Mouse (Mus musculus) CH12.LX (cell line): Measurements from ENCODE around the gene Sytl1. TPM values are rescaled to one million over a fixed set of nuclear protein-coding genes. Genes with fewer than 3 reads are reported as not detected.
A peak's percentile ranks its signal among the peaks of the same experiment; 100 is the strongest.

Experiments used
- DNase-seq: peaks from one replicate; pipeline ENCODE4 v3.0.0-alpha.2; 2013; ENCODE audit errors: extremely low read depth
- H3K27ac ChIP-seq: 2 replicates; pipeline ENCODE4 v1.5.1; 2012; ENCODE audit warnings: low read depth, mild to moderate bottlenecking, control low read depth, moderate library complexity; ENCODE audit not compliant: insufficient read depth
- H3K27me3 ChIP-seq: replicated peaks from 2 replicates; pipeline ENCODE3; 2012; ENCODE audit warnings: inconsistent platforms
- H3K36me3 ChIP-seq, 2 experiments: replicated peaks in 1 of 2; 2 replicates each; pipeline versions ENCODE3 to v1.6.1; 2012; ENCODE audit warnings: inconsistent platforms in 1 of 2, low read length in 1 of 2, mild to moderate bottlenecking in 1 of 2, mixed read lengths in 1 of 2, moderate library complexity in 1 of 2; ENCODE audit not compliant: control insufficient read depth in 1 of 2, insufficient read depth in 1 of 2
- H3K4me1 ChIP-seq, 2 experiments: 2 replicates each; pipeline ENCODE4 v1.6.1; 2012; ENCODE audit warnings: inconsistent platforms in 1 of 2, moderate library complexity in 1 of 2; ENCODE audit not compliant: insufficient read depth in 2 of 2, control insufficient read depth in 1 of 2
- H3K4me2 ChIP-seq: 2 replicates; pipeline ENCODE4 v1.6.1; 2012; ENCODE audit warnings: low read depth, mild to moderate bottlenecking, control low read depth; ENCODE audit not compliant: poor library complexity, insufficient read depth, severe bottlenecking
- H3K4me3 ChIP-seq, 3 experiments: fragments of 150-350 bp in 1 of 3; sonication (generic) in 1 of 3; replicated peaks in 1 of 3; 2 replicates each; pipeline versions ENCODE3 to v1.5.1; 2011 to 2012; ENCODE audit warnings: low read depth in 2 of 3, low read length in 2 of 3, mild to moderate bottlenecking in 2 of 3, moderate library complexity in 2 of 3, control low read depth in 1 of 3, improper control_type of control experiment in 1 of 3, inconsistent platforms in 1 of 3, mixed read lengths in 1 of 3; ENCODE audit not compliant: poor library complexity in 1 of 3
- H3K79me2 ChIP-seq: replicated peaks from 2 replicates; pipeline ENCODE4 v1.6.1; 2012; ENCODE audit warnings: mild to moderate bottlenecking, moderate library complexity; ENCODE audit not compliant: control insufficient read depth, poor library complexity, insufficient read depth, severe bottlenecking; ENCODE audit errors: extremely low read depth
- H3K9ac ChIP-seq: 2 replicates; pipeline ENCODE4 v1.6.1; 2012; ENCODE audit warnings: low read depth, mild to moderate bottlenecking, control low read depth, moderate library complexity; ENCODE audit not compliant: insufficient read depth
- H3K9me3 ChIP-seq: replicated peaks from 2 replicates; pipeline ENCODE3; 2012; ENCODE audit warnings: low read length, inconsistent platforms, mixed read lengths
- CHD1 ChIP-seq: IDR thresholded peaks from 2 replicates; pipeline ENCODE4 v1.6.1; 2012; ENCODE audit warnings: low read depth, low read length, improper control_type of control experiment, inconsistent platforms
- E2F4 ChIP-seq: IDR thresholded peaks from 2 replicates; pipeline ENCODE4 v1.6.1; 2011; ENCODE audit warnings: low read depth, low read length, improper control_type of control experiment; ENCODE audit not compliant: insufficient replicate concordance
- ELF1 ChIP-seq: IDR thresholded peaks from 2 replicates; pipeline ENCODE4 v1.6.1; 2014; ENCODE audit warnings: low read depth, mild to moderate bottlenecking, inconsistent platforms, low read length, improper control_type of control experiment
- EP300 ChIP-seq: IDR thresholded peaks from 2 replicates; pipeline ENCODE4 v1.6.1; 2011; ENCODE audit warnings: low read length, improper control_type of control experiment
- ETS1 ChIP-seq: conservative IDR thresholded peaks from 2 replicates; pipeline ENCODE4 v1.6.1; 2012; ENCODE audit warnings: low read depth, mild to moderate bottlenecking, inconsistent platforms, low read length, improper control_type of control experiment, moderate library complexity
- GABPA ChIP-seq: IDR thresholded peaks from 2 replicates; pipeline ENCODE4 v1.6.1; 2012; ENCODE audit warnings: low read depth, low read length, improper control_type of control experiment, inconsistent platforms; ENCODE audit not compliant: insufficient replicate concordance
- HCFC1 ChIP-seq: IDR thresholded peaks from 2 replicates; pipeline ENCODE4 v1.6.1; 2012; ENCODE audit warnings: low read depth, mild to moderate bottlenecking, inconsistent platforms, low read length, improper control_type of control experiment
- JUN ChIP-seq: IDR thresholded peaks from 2 replicates; pipeline ENCODE4 v1.6.1; 2011; ENCODE audit warnings: low read depth, mild to moderate bottlenecking, low read length, improper control_type of control experiment, moderate library complexity; ENCODE audit not compliant: insufficient read depth
- MAFK ChIP-seq: IDR thresholded peaks from 2 replicates; pipeline ENCODE4 v1.6.1; 2011; ENCODE audit warnings: low read length, improper control_type of control experiment; ENCODE audit not compliant: insufficient replicate concordance
- MAX ChIP-seq: IDR thresholded peaks from 2 replicates; pipeline ENCODE4 v1.6.1; 2011; ENCODE audit warnings: low read length, improper control_type of control experiment
- MAZ ChIP-seq: IDR thresholded peaks from 2 replicates; pipeline ENCODE4 v1.6.1; 2012; ENCODE audit warnings: low read depth, mild to moderate bottlenecking, inconsistent platforms, low read length, improper control_type of control experiment, moderate library complexity
- MEF2A ChIP-seq: IDR thresholded peaks from 2 replicates; pipeline ENCODE4 v1.6.1; 2014; ENCODE audit warnings: low read depth, mild to moderate bottlenecking, inconsistent platforms, low read length, improper control_type of control experiment, borderline replicate concordance
- MYC ChIP-seq: IDR thresholded peaks from 2 replicates; pipeline ENCODE4 v1.6.1; 2011; ENCODE audit warnings: low read depth, mild to moderate bottlenecking, improper control_type of control experiment, low read length
- NELFE ChIP-seq: IDR thresholded peaks from 2 replicates; pipeline ENCODE4 v1.6.1; 2011; ENCODE audit warnings: low read depth, low read length, improper control_type of control experiment
- NRF1 ChIP-seq: IDR thresholded peaks from 2 replicates; pipeline ENCODE4 v1.6.1; 2014; ENCODE audit warnings: low read depth, mild to moderate bottlenecking, inconsistent platforms, low read length, improper control_type of control experiment, moderate library complexity
- PAX5 ChIP-seq: IDR thresholded peaks from 2 replicates; pipeline ENCODE4 v1.6.1; 2012; ENCODE audit warnings: low read length, inconsistent platforms, mixed read lengths
- POLR2AphosphoS2 ChIP-seq: IDR thresholded peaks from 2 replicates; pipeline ENCODE4 v1.6.1; 2011; ENCODE audit warnings: low read depth, low read length, improper control_type of control experiment
- RAD21 ChIP-seq: IDR thresholded peaks from 2 replicates; pipeline ENCODE4 v1.6.1; 2011; ENCODE audit warnings: low read depth, mild to moderate bottlenecking, low read length, improper control_type of control experiment, moderate library complexity
- SMC3 ChIP-seq: IDR thresholded peaks from 2 replicates; pipeline ENCODE4 v1.6.1; 2011; ENCODE audit warnings: low read depth, low read length, improper control_type of control experiment
- TCF12 ChIP-seq: IDR thresholded peaks from 2 replicates; pipeline ENCODE4 v1.6.1; 2014; ENCODE audit warnings: low read depth, mild to moderate bottlenecking, inconsistent platforms, low read length, improper control_type of control experiment
- USF1 ChIP-seq: IDR thresholded peaks from 2 replicates; pipeline ENCODE4 v1.6.1; 2014; ENCODE audit warnings: low read depth, mild to moderate bottlenecking, inconsistent platforms, low read length, improper control_type of control experiment
- USF2 ChIP-seq: conservative IDR thresholded peaks from 2 replicates; pipeline ENCODE4 v1.6.1; 2011; ENCODE audit warnings: low read depth, low read length, improper control_type of control experiment
- ZC3H11A ChIP-seq: IDR thresholded peaks from 2 replicates; pipeline ENCODE4 v1.6.1; 2012; ENCODE audit warnings: low read depth, mild to moderate bottlenecking, inconsistent platforms, low read length, improper control_type of control experiment
- ZMIZ1 ChIP-seq: IDR thresholded peaks from 2 replicates; pipeline ENCODE4 v1.6.1; 2012; ENCODE audit warnings: low read depth, mild to moderate bottlenecking, inconsistent platforms, low read length, improper control_type of control experiment
- dilution Hi-C: fragments of 300-500 bp; cut with MboI; formaldehyde crosslinking; loops from 2 replicates; pipeline ENCODE4 v1.14.3; 2020; ENCODE audit warnings: low sequenced_read_pairs; ENCODE audit not compliant: extremely low pct_unique_long_range_greater_than_20kb, extremely low pct_ligation_motif_present
- in situ Hi-C: fragments of 300-500 bp; cut with MboI; formaldehyde crosslinking; loops from 3 replicates; pipeline ENCODE4 v1.14.3; 2019; ENCODE audit warnings: low sequenced_read_pairs, low pct_ligation_motif_present, low pct_unique_long_range_greater_than_20kb, mixed read lengths
- polyA plus RNA-seq: library from polyadenylated mRNA; unstranded; fragments of >175 nt; gene quantifications from 2 replicates; pipeline ENCODE4 v1.2.1, GENCODE M21; 2012; ENCODE audit warnings: low read depth; ENCODE audit not compliant: insufficient read length
- total RNA-seq, 2 experiments: library from RNA; depleted of rRNA; stranded (reverse); fragments of 300-350 nt in 1 of 2; fragments of >200 nt in 1 of 2; gene quantifications; 2 replicates each; pipeline ENCODE4 v1.2.3; 2012 to 2014

Sytl1 gene
- total and polyA plus RNA-seq, 3 experiments, result 8.2 to 20.0 (median 12.1) TPM

- TF ChIP-seq USF1 (no peak), JUN (no peak), MAZ (no peak), POLR2AphosphoS2 (no peak), NELFE (no peak), ZMIZ1 (no peak), SMC3 (peak; percentile 81), EP300 (no peak), CHD1 (no peak), TCF12 (no peak), USF2 (no peak), GABPA (no peak), RAD21 (peak; percentile 67), MAFK (no peak), E2F4 (no peak)
These were observed 38.9 kb upstream of the Sytl1 start (continued) for GRCm38 (mm10) chr4:133301802-133302201.

GRCm38 (mm10) chr4:133300421-133300820, 37.5 kb upstream of the Sytl1 start:
- no peak overlapping the region for H3K27ac ChIP-seq
- TF ChIP-seq GABPA (no peak), TCF12 (no peak), NRF1 (no peak), ELF1 (no peak)
- TF ChIP-seq, all 38 proteins: peak for 0
- H3K9me3 ChIP-seq, result no peaks in the 10 kb centered on the region
- in situ Hi-C loops, result loop anchor here (5.0 to 10.0 kb wide), 4 partner anchors 38 to 296 kb away; partner anchors contain the start of genes Cd164l2, Gpr3 and Sytl1
- H3K4me1 ChIP-seq, result peaks cover 9 to 45% of the 10 kb centered on the region in 2 experiments
- H3K79me2 ChIP-seq, result no peaks in the 10 kb centered on the region
- H3K27me3 ChIP-seq, result no peaks in the 10 kb centered on the region
- H3K4me2 ChIP-seq, result no peak overlapping the region
- H3K4me3 ChIP-seq, result no peak overlapping the region
- no peak overlapping the region for H3K9ac ChIP-seq
- peaks cover 33 to 80% of the 10 kb centered on the region in 2 experiments for H3K36me3 ChIP-seq
- dilution Hi-C loops, result no loop called here
- no peak for DNase-seq

- Histone ChIP-seq H3K4me3 (no peak overlapping the region), H3K79me2 (no peaks in the 10 kb centered on the region), H3K36me3 (peaks cover 38 to 84% of the 10 kb centered on the region in 2 experiments), H3K4me1 (peaks cover 9 to 51% of the 10 kb centered on the region in 2 experiments), H3K4me2 (no peak overlapping the region), H3K9me3 (no peaks in the 10 kb centered on the region), H3K9ac (no peak overlapping the region), H3K27ac (no peak overlapping the region), H3K27me3 (no peaks in the 10 kb centered on the region)
- in situ Hi-C loops (loop anchor here (5.0 to 10.0 kb wide), 4 partner anchors 37 to 295 kb away; partner anchors contain the start of genes Cd164l2, Gpr3 and Sytl1), dilution Hi-C loops (no loop called here)
- peak; percentile 28 for DNase-seq
- TF ChIP-seq E2F4, result no peak
- no peak for TF ChIP-seq MAX
- no peak for TF ChIP-seq PAX5
- TF ChIP-seq ZC3H11A, result no peak
- TF ChIP-seq ZMIZ1, result no peak
- TF ChIP-seq MEF2A, result no peak
- TF ChIP-seq POLR2AphosphoS2, result no peak
- TF ChIP-seq MAFK, result no peak
- no peak for TF ChIP-seq RAD21
- no peak for TF ChIP-seq MYC
- TF ChIP-seq ETS1, result no peak
- no peak for TF ChIP-seq HCFC1
These were observed 36.8 kb upstream of the Sytl1 start for GRCm38 (mm10) chr4:133299701-133300100.
